8 mouse cellular contexts compared by ENCODE assay signal in genomic region chr3:84040476-84041082, GRCm38 (mm10). TPM values are rescaled to one million over a fixed set of nuclear protein-coding genes. Genes with fewer than 3 reads are reported as not detected.
DNase-seq lines count a peak whose midpoint lies in the region; ATAC-seq and TF ChIP-seq lines count a peak whose summit lies in the region.

No protein-coding gene starts in this region.

- peak; percentile 54 for TF ChIP-seq CTCF in liver, postnatal 0 days (IDR thresholded peaks at IDR 0.05; ENCODE audit: low read depth)

- ATAC-seq in neural tube, embryonic 11.5 days (ENCODE audit: insufficient read depth, low FRiP score, low TSS enrichment): peak; percentile 51; the same call in 1 of the 2 replicates
- ATAC-seq in forebrain, embryonic 12.5 days (ENCODE audit: low FRiP score): peak; percentile 61
- peak; percentile 61 for ATAC-seq in hindbrain, embryonic 15.5 days (ENCODE audit: low FRiP score, low read depth)
- ATAC-seq in liver, postnatal 0 days: peak; percentile 34
- peak; percentile 65 for ATAC-seq in neural tube, embryonic 13.5 days (ENCODE audit: low read depth)

- DNase-seq in neural tube, embryonic 11.5 days (ENCODE audit: low spot score): no peak
- no peak for DNase-seq in neural tube, embryonic 10.5 days (ENCODE audit: extremely low spot score, low spot score)
- DNase-seq in WW6 (ENCODE audit: low read depth, low spot score): peak; percentile 24
- peak; percentile 73 for DNase-seq in liver, postnatal 0 days
- no peak for DNase-seq in left cerebral cortex, postnatal 36 days (ENCODE audit: low spot score in 2 of 2)

- peak overlapping the region; percentile 99 for H3K9ac ChIP-seq in neural tube, embryonic 11.5 days (ENCODE audit: low read length)
- peak overlapping the region; percentile 98 for H3K9ac ChIP-seq in forebrain, embryonic 12.5 days
- peak overlapping the region; percentile 96 for H3K9ac ChIP-seq in hindbrain, embryonic 15.5 days
- peak overlapping the region; percentile 95 for H3K9ac ChIP-seq in liver, postnatal 0 days (replicated peaks)
- H3K9ac ChIP-seq in neural tube, embryonic 13.5 days: peak overlapping the region; percentile 99

- no peaks in the 10 kb centered on the region for H3K27me3 ChIP-seq in neural tube, embryonic 11.5 days (ENCODE audit: control insufficient read depth, insufficient read depth, low read length)
- H3K27me3 ChIP-seq in forebrain, embryonic 12.5 days: 0 out of 2 replicates have a peak, but pooled peaks cover 2% of the 10 kb centered on the region
- H3K27me3 ChIP-seq in hindbrain, embryonic 15.5 days: no peaks in the 10 kb centered on the region
- no peaks in the 10 kb centered on the region for H3K27me3 ChIP-seq in liver, postnatal 0 days (ENCODE audit: insufficient read depth, low read length)
- no peaks in the 10 kb centered on the region; the same call in 1 of the 2 replicates for H3K27me3 ChIP-seq in neural tube, embryonic 13.5 days

- H3K36me3 ChIP-seq in neural tube, embryonic 11.5 days (ENCODE audit: control insufficient read depth, insufficient read depth, low read length): no peaks in the 10 kb centered on the region
- H3K36me3 ChIP-seq in forebrain, embryonic 12.5 days (replicated peaks): peaks cover 9% of the 10 kb centered on the region; the same call in 1 of the 2 replicates
- H3K36me3 ChIP-seq in hindbrain, embryonic 15.5 days: no peaks in the 10 kb centered on the region
- no peaks in the 10 kb centered on the region for H3K36me3 ChIP-seq in liver, postnatal 0 days (replicated peaks; ENCODE audit: insufficient read depth, low read length)
- 0 out of 2 replicates have a peak, but pooled peaks cover 3% of the 10 kb centered on the region for H3K36me3 ChIP-seq in neural tube, embryonic 13.5 days

- TF ChIP-seq EP300 in liver, postnatal 0 days (IDR thresholded peaks at IDR 0.05; ENCODE audit: low read depth): no peak

- H3K4me3 ChIP-seq in neural tube, embryonic 11.5 days (ENCODE audit: low read depth, low read length): peak overlapping the region; percentile 97
- peak overlapping the region; percentile 95 for H3K4me3 ChIP-seq in forebrain, embryonic 12.5 days (replicated peaks)
- peak overlapping the region; percentile 93 for H3K4me3 ChIP-seq in hindbrain, embryonic 15.5 days
- peak overlapping the region; percentile 93 for H3K4me3 ChIP-seq in liver, postnatal 0 days (ENCODE audit: low read depth, low read length)
- H3K4me3 ChIP-seq in neural tube, embryonic 13.5 days: peak overlapping the region; percentile 89

- no peaks in the 10 kb centered on the region for H3K9me3 ChIP-seq in neural tube, embryonic 11.5 days (ENCODE audit: control insufficient read depth, low read length)
- H3K9me3 ChIP-seq in forebrain, embryonic 12.5 days: no peaks in the 10 kb centered on the region
- H3K9me3 ChIP-seq in hindbrain, embryonic 15.5 days: no peaks in the 10 kb centered on the region
- no peaks in the 10 kb centered on the region for H3K9me3 ChIP-seq in liver, postnatal 0 days (ENCODE audit: low read length)
- no peaks in the 10 kb centered on the region for H3K9me3 ChIP-seq in neural tube, embryonic 13.5 days

- H3K27ac ChIP-seq in neural tube, embryonic 11.5 days (ENCODE audit: low read depth, low read length): peak overlapping the region; percentile 93
- peak overlapping the region; percentile 94 for H3K27ac ChIP-seq in forebrain, embryonic 12.5 days
- peak overlapping the region; percentile 95 for H3K27ac ChIP-seq in hindbrain, embryonic 15.5 days (replicated peaks)
- H3K27ac ChIP-seq in liver, postnatal 0 days (ENCODE audit: low read depth): peak overlapping the region; percentile 95
- peak overlapping the region; percentile 95 for H3K27ac ChIP-seq in neural tube, embryonic 13.5 days (replicated peaks)

- whole genome bisulfite sequencing in neural tube, embryonic 11.5 days: 6% methylated on average over 23 of the region's 23 CpGs
- 4% methylated on average over 23 of the region's 23 CpGs for WGBS in forebrain, embryonic 12.5 days
- 3% methylated on average over 23 of the region's 23 CpGs for WGBS in hindbrain, embryonic 15.5 days
- WGBS in liver, postnatal 0 days (ENCODE audit: insufficient replicate concordance): under 1% methylated on average over 23 of the region's 23 CpGs
- WGBS in neural tube, embryonic 13.5 days: 4% methylated on average over 23 of the region's 23 CpGs

- intact Hi-C loops in left cerebral cortex, postnatal 36 days (cut with DNase I): no loop called here

- H3K4me1 ChIP-seq in neural tube, embryonic 11.5 days (ENCODE audit: control insufficient read depth, insufficient read depth, low read length): peaks cover 18% of the 10 kb centered on the region
- peaks cover 30% of the 10 kb centered on the region for H3K4me1 ChIP-seq in forebrain, embryonic 12.5 days
- H3K4me1 ChIP-seq in hindbrain, embryonic 15.5 days (replicated peaks): peaks cover 29% of the 10 kb centered on the region
- H3K4me1 ChIP-seq in liver, postnatal 0 days (ENCODE audit: insufficient read depth): peaks cover 33% of the 10 kb centered on the region
- peaks cover 35% of the 10 kb centered on the region for H3K4me1 ChIP-seq in neural tube, embryonic 13.5 days (replicated peaks)

- H3K4me2 ChIP-seq in neural tube, embryonic 11.5 days (ENCODE audit: low read depth): peak overlapping the region; percentile 92
- H3K4me2 ChIP-seq in forebrain, embryonic 12.5 days: peak overlapping the region; percentile 85
- H3K4me2 ChIP-seq in hindbrain, embryonic 15.5 days: peak overlapping the region; percentile 95
- peak overlapping the region; percentile 90 for H3K4me2 ChIP-seq in liver, postnatal 0 days (ENCODE audit: low read depth, low read length)
- peak overlapping the region; percentile 83 for H3K4me2 ChIP-seq in neural tube, embryonic 13.5 days

RNA-seq across cellular contexts. Expression of gene Tmem131l, which starts 0.6 kb away (rescaled TPM):
- 86.9 and 87.7 TPM in 2 replicates for polyA plus RNA-seq in neural tube, embryonic 11.5 days (2014; fragmentation: Nextera tagmentation; extraction: Ambion mirVana)
- 116 and 130 TPM in 2 replicates for polyA plus RNA-seq in forebrain, embryonic 12.5 days (2016; fragmentation: Nextera tagmentation; extraction: Ambion mirVana)
- polyA plus RNA-seq in hindbrain, embryonic 15.5 days (2015; fragmentation: Nextera tagmentation; extraction: Ambion mirVana): 46.6 and 48.6 TPM in 2 replicates
- polyA plus RNA-seq in liver, postnatal 0 days (2015; fragmentation: Nextera tagmentation; extraction: Ambion mirVana): 19.1 and 20.2 TPM in 2 replicates
- polyA plus RNA-seq in neural tube, embryonic 13.5 days (2015; fragmentation: Nextera tagmentation; extraction: Ambion mirVana): 75.1 and 75.3 TPM in 2 replicates
- 10 to 100 TPM; 17.7 to 28.0 TPM for total RNA-seq in left cerebral cortex, postnatal 36 days (2021)

Comparison
In these comparisons a context has a peak if more than half of its experiments do, and no peak if none do; other contexts are left out.
1. DNase-seq: peak in WW6 (single experiment) and liver, postnatal 0 days (single experiment); none in neural tube, embryonic 11.5 days (single experiment), neural tube, embryonic 10.5 days (single experiment) and left cerebral cortex, postnatal 36 days (0 of 2).
2. Peak in every context shown above with its lines, with median percentiles within 50 percentile points of each other: ATAC-seq, H3K27ac ChIP-seq, H3K4me2 ChIP-seq, H3K4me3 ChIP-seq and H3K9ac ChIP-seq.